Mouse (Mus musculus) adrenal gland, postnatal 4 days (tissue): ENCODE results near the gene Zfp57. TPM values are rescaled to one million over a fixed set of nuclear protein-coding genes. Genes with fewer than 3 reads are reported as not detected.
A peak's percentile ranks its signal among the peaks of the same experiment; 100 is the strongest.

Source experiments
- DNase-seq, 2 experiments: peaks; one replicate each; pipeline ENCODE4 v3.0.0; 2021 to 2022; ENCODE audit warnings: low spot score in 2 of 2, mixed read lengths in 2 of 2
- total RNA-seq, 2 experiments: library from RNA; stranded (reverse); gene quantifications; 2 replicates each; pipeline ENCODE4 v1.2.3; 2021

Zfp57 gene
- total RNA-seq, 2 experiments from 2014 or later: 12.7 to 18.0 TPM

GRCm38 (mm10) chr17:37044651-37045244, 43.8 kb downstream of the Zfp57 start:
- no peak for DNase-seq

GRCm38 (mm10) chr17:37045611-37046311, 44.8 kb downstream of the Zfp57 start, which contains the start of gene Gabbr1:
Gene Gabbr1, plus strand, starts transcription at chr17:37045966.
- peak; percentile 38 to 67 for DNase-seq

- DNase-seq: peak in 1 of 2 experiments; percentile 24
These were observed 45.5 kb downstream of the Zfp57 start for GRCm38 (mm10) chr17:37046312-37047112.

GRCm38 (mm10) chr17:37047332-37047976, 46.5 kb downstream of the Zfp57 start:
- no peak for DNase-seq

DNA sequence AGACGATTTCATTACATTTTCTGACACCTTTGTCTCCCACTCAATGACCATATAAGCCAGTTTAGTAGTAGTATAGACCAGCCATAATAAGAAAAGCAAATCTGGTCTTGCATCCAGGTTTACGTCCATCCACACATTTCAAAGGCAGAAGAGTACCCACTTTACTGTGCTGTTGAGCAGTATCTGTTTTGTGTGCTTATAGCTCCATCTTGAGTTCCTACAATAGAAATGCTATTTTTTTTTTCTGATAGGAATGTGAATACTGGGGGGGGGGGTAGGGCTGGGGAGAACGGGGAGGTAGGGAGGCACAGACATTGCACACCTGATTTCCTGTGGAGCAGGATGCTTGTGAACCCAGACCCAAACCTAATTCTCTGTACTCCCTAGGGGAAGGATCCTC, 47.0 kb downstream of the Zfp57 start:
- no peak for DNase-seq

DNA sequence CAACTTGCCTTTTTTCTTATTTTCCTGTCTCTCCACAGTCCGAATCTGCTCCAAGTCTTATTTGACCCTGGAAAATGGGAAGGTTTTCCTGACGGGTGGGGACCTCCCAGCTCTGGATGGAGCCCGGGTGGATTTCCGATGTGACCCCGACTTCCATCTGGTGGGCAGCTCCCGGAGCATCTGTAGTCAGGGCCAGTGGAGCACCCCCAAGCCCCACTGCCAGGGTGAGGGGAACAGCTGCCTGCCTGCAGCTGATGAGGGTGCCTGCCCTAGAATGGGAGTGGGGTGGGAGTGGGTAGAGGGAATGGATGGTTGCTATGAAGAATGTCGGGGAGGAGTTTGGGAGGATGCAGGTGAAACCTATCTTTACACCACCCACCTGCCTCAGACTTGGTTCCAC, 47.4 kb downstream of the Zfp57 start:
- no peak for DNase-seq

- DNase-seq: peak in 1 of 2 experiments; percentile 34
These were observed 48.8 kb downstream of the Zfp57 start for GRCm38 (mm10) chr17:37049570-37050310.

- peak; percentile 24 to 27 for DNase-seq
These were observed 49.4 kb downstream of the Zfp57 start for GRCm38 (mm10) chr17:37050399-37050798.

GRCm38 (mm10) chr17:37050876-37051275, 49.9 kb downstream of the Zfp57 start:
- no peak for DNase-seq

GRCm38 (mm10) chr17:37051745-37052144, 50.8 kb downstream of the Zfp57 start:
- no peak for DNase-seq

DNA sequence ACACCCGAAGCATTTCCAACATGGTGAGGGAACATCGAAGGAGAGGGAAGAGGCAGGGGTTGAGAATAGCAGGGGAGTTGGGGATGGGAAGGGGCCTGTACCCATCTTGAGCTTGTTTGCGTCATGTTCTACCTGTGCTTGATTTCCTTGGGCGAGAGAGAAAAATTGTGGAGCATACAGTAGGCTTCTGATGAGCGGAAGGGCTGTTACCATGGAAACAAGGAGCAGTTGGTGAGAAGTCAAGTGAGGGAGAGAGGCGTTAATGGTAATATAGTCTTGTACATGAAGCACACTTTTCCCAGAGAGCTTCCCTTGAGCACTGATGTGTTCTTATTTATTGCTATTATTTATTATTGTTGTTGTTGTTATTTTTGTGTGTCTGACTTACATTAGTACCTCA, 56.0 kb downstream of the Zfp57 start:
- no peak for DNase-seq

Other genes with a start within 250 kb of the Zfp57 start
- not detected for gene H2-M10.5, start 228.3 kb upstream of the Zfp57 start, total RNA-seq
- gene H2-M10.6, start 189.0 kb upstream of the Zfp57 start, total RNA-seq: not detected
- 10 to 100 TPM; 71.3 to 77.9 TPM for gene Trim26, start 164.0 kb upstream of the Zfp57 start, total RNA-seq
- not detected for gene Trim15, start 134.0 kb upstream of the Zfp57 start, total RNA-seq
- gene Trim10, start 131.6 kb upstream of the Zfp57 start, total RNA-seq: 1 to 10 TPM; 5.0 to 9.9 TPM
- under 1 TPM in 1 of 2 experiments, not detected in 1; 0.17 TPM for gene Trim40, start 111.0 kb upstream of the Zfp57 start, total RNA-seq
- not detected for gene Trim31, start 103.0 kb upstream of the Zfp57 start, total RNA-seq
- gene Rnf39, start 58.2 kb upstream of the Zfp57 start, total RNA-seq: 1 to 10 TPM in 1 of 2 experiments, under 1 TPM in 1; 0.31 to 1.1 TPM
- 10 to 100 TPM; 63.6 to 65.1 TPM for gene Ppp1r11, start 49.4 kb upstream of the Zfp57 start, total RNA-seq
- gene Znrd1, start 42.6 kb upstream of the Zfp57 start, total RNA-seq: 10 to 100 TPM; 35.8 to 41.6 TPM
- gene Znrd1as, start 42.6 kb upstream of the Zfp57 start, total RNA-seq: 1 to 10 TPM; 7.4 to 7.8 TPM
- gene 2410137M14Rik, start 19.9 kb upstream of the Zfp57 start, total RNA-seq: not detected
- gene H2-M5, start 11.6 kb upstream of the Zfp57 start, total RNA-seq: under 1 TPM; 0.56 to 0.62 TPM
- not detected for gene Mog, start 22.2 kb downstream of the Zfp57 start, total RNA-seq
- gene Gabbr1, start 44.8 kb downstream of the Zfp57 start, total RNA-seq: 10 to 100 TPM; 68.2 TPM
- under 1 TPM in 1 of 2 experiments, not detected in 1; 0.14 TPM for gene Olfr90, start 87.3 kb downstream of the Zfp57 start, total RNA-seq
- not detected for gene Olfr91, start 97.1 kb downstream of the Zfp57 start, total RNA-seq
- not detected for gene Olfr92, start 118.9 kb downstream of the Zfp57 start, total RNA-seq
- gene Olfr93, start 160.3 kb downstream of the Zfp57 start, total RNA-seq: not detected
- gene Ubd, start 192.7 kb downstream of the Zfp57 start, total RNA-seq: not detected
- not detected for gene Olfr94, start 199.8 kb downstream of the Zfp57 start, total RNA-seq
- gene Olfr95, start 212.0 kb downstream of the Zfp57 start, total RNA-seq: not detected
- not detected for gene Olfr96, start 219.0 kb downstream of the Zfp57 start, total RNA-seq
- gene Olfr97, start 236.2 kb downstream of the Zfp57 start, total RNA-seq: not detected